22 mouse cellular contexts compared by ENCODE assay signal in the genomic region with DNA sequence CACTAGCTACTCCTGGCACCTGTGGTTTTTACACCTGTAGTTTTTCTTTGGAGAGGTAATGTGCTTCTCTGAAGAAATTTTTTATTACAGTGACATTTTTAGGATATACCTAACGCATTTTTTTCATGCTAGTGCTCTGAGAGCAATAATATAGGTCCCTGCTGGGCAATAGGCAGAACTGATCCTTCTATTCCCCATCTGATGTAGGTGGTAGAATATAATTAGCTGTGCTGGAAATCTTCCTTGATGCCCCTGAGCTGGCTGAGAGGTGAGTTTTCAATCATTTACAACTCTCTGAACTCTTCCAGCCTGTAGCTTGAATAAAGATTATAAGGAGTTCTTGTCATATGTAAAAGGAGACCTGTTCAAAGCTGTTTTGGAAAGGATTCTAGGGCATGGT.
"Had no signal": no experiment of that assay in that cellular context is flagged by ENCODE, and none has a peak within 500 bp of the region (broad histone marks: within the 10 kb centered on the region; RNA-seq: fewer than 3 reads in every experiment).

No protein-coding gene starts in this region.

- H3K9ac ChIP-seq: heart, embryonic 12.5 days; hindbrain, embryonic 12.5 days; hindbrain, embryonic 14.5 days; intestine, embryonic 15.5 days; limb, embryonic 12.5 days had no signal

- H3K4me3 ChIP-seq: heart, embryonic 10.5 days; heart, embryonic 12.5 days; hindbrain, embryonic 10.5 days; hindbrain, embryonic 12.5 days; intestine, embryonic 15.5 days; layer of hippocampus, adult 2 months; left cerebral cortex, adult 2 months; limb, embryonic 10.5 days; limb, embryonic 12.5 days had no signal

- H3K27ac ChIP-seq: heart, embryonic 10.5 days; hindbrain, embryonic 10.5 days; hindbrain, embryonic 12.5 days; hindbrain, embryonic 14.5 days; intestine, embryonic 15.5 days; layer of hippocampus, adult 2 months; left cerebral cortex, adult 2 months; limb, embryonic 10.5 days; limb, embryonic 12.5 days had no signal

- H3K4me1 ChIP-seq: heart, embryonic 10.5 days; heart, embryonic 12.5 days; hindbrain, embryonic 10.5 days; hindbrain, embryonic 12.5 days; intestine, embryonic 15.5 days; limb, embryonic 10.5 days; limb, embryonic 12.5 days had no signal

- DNase-seq: gastrocnemius, postnatal 14 days; heart, adult 18-20 months; heart, postnatal 10 days; heart, postnatal 4 days; kidney, adult 18-20 months; kidney, adult 8-10 months; kidney, postnatal 10 days; kidney, postnatal 25 days; kidney, postnatal 4 days had no signal

- H3K36me3 ChIP-seq: heart, embryonic 10.5 days; heart, embryonic 12.5 days; hindbrain, embryonic 10.5 days; hindbrain, embryonic 12.5 days; intestine, embryonic 15.5 days; limb, embryonic 10.5 days; limb, embryonic 12.5 days had no signal

- H3K4me2 ChIP-seq: heart, embryonic 12.5 days; hindbrain, embryonic 12.5 days; hindbrain, embryonic 14.5 days; intestine, embryonic 15.5 days; limb, embryonic 12.5 days had no signal

- H3K9me3 ChIP-seq: heart, embryonic 10.5 days; heart, embryonic 12.5 days; hindbrain, embryonic 10.5 days; hindbrain, embryonic 12.5 days; intestine, embryonic 15.5 days; limb, embryonic 10.5 days; limb, embryonic 12.5 days had no signal

- ATAC-seq: hindbrain, embryonic 16.5 days; inflammation-experienced regulatory T-cells, adult 6 months; intestine, embryonic 15.5 days; intestine, postnatal 0 days had no signal

- H3K27me3 ChIP-seq: heart, embryonic 12.5 days; hindbrain, embryonic 12.5 days; intestine, embryonic 15.5 days; limb, embryonic 12.5 days had no signal
